Mouse (Mus musculus): ENCODE data around the gene Patj. TPM values are rescaled to one million over a fixed set of nuclear protein-coding genes. Genes with fewer than 3 reads are reported as not detected.
"Not testable (repeated sequence)": the region's sequence is repeated elsewhere in the genome, so short reads cannot be mapped to it uniquely, and the experiment has no call there.

Patj gene
- polyA plus RNA-seq, 1 experiment from 2014 or later: 2.2 TPM

DNA sequence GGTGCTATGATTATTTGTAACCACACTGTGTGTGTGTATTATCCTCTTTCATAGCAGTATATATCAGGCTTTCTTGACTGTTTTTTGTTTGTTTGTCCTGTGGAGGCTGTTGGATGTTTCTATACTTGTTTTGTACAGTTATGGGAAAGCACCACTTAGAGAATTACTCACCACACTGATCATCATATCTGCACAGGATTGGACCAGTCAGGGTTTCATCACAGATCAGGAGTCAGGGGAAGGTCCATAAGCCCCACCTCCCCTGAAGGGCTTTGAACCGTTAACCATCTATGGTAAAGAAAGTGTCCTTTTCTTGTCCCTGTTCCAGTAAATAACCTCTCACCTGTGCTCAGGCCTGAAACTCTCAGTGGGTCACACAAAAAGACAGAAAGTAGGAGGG is 226.6 kb downstream of the Patj start:
- no peaks in the 10 kb centered on the region for H3K4me1 ChIP-seq (replicated peaks)
- H3K27ac ChIP-seq (replicated peaks): no peak overlapping the region
- 34% methylated on average over 1 of the region's 1 CpGs for WGBS (ENCODE audit: insufficient replicate concordance)

DNA sequence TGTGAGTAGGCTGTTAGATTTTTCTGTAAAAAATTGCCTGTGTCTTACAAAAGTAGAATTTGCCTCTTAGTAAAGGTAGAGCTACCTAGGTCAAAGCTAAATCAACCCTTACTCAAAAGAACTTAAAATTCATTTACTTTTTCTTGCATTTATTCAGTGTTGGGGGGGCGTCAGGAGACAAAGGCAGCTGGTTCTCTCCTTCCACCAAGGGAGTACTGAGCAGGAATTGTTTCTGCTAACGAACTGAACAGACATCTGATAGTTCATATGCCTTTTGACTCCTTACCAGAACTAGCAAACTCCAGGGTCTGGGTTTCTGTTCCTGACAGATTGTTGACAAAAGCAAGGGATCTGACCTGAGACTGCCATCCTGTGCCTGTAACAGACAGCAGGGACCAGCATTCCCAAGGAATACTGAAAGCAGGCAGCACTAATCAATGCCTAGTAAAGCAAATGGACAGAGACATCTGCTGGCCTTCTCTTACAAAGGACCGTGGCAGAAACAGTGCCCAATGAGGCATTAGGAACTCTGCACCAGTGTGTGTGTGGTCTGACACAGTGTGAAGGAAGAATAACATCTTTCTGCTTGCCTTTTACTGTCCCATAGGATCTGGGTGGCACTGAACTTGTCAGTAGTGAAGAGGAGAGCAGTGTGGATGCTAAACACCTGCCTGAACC is 227.6 kb downstream of the Patj start:
- Histone ChIP-seq H3K27ac (replicated peaks) (no peak overlapping the region), H3K4me1 (replicated peaks) (no peaks in the 10 kb centered on the region)

More for the DNA sequence above, 226.6 kb downstream of the Patj start:
- no peak overlapping the region for H3K9ac ChIP-seq
- H3K4me3 ChIP-seq (replicated peaks): no peak overlapping the region
- H3K36me3 ChIP-seq (replicated peaks): no peaks in the 10 kb centered on the region
- no peak for ATAC-seq (ENCODE audit: insufficient read depth)
- no peaks in the 10 kb centered on the region for H3K9me3 ChIP-seq (replicated peaks)
- no peak overlapping the region for H3K4me2 ChIP-seq
- no peaks in the 10 kb centered on the region for H3K27me3 ChIP-seq

DNA sequence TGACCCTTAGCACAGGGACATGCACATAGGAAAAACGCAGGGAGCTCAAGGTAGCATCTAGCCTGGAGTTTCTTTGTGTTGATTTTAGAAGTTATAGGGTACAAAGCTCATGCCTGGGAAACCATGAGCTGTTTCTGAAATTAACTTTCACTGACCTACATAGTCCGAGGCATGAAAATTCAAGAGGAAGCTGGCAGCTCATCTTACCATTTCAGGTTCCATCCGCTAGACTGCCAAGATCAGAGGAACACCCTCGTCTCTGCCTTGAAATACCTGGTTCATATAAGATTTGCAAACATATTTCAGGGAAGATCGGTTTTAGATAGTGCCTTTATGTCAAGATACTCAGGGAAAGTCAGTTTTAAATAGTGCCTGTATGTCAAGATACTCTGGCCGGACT is 232.7 kb downstream of the Patj start:
- no peaks in the 10 kb centered on the region for H3K36me3 ChIP-seq (replicated peaks)
- no peaks in the 10 kb centered on the region for H3K27me3 ChIP-seq
- no peak overlapping the region for H3K4me3 ChIP-seq (replicated peaks)
- H3K9me3 ChIP-seq (replicated peaks): no peaks in the 10 kb centered on the region
- H3K9ac ChIP-seq: no peak overlapping the region
- 58% methylated on average over 6 of the region's 6 CpGs for WGBS (ENCODE audit: insufficient replicate concordance)
- ATAC-seq (ENCODE audit: insufficient read depth): no peak
- H3K27ac ChIP-seq (replicated peaks): no peak overlapping the region
- H3K4me1 ChIP-seq (replicated peaks): no peaks in the 10 kb centered on the region
- no peak overlapping the region for H3K4me2 ChIP-seq

More for the DNA sequence above, 227.6 kb downstream of the Patj start:
- 47% methylated on average over 3 of the region's 3 CpGs for WGBS (ENCODE audit: insufficient replicate concordance)
- Histone ChIP-seq H3K9me3 (replicated peaks) (no peaks in the 10 kb centered on the region), H3K4me3 (replicated peaks) (no peak overlapping the region), H3K4me2 (no peak overlapping the region), H3K36me3 (replicated peaks) (no peaks in the 10 kb centered on the region), H3K9ac (no peak overlapping the region), H3K27me3 (no peaks in the 10 kb centered on the region)
- no peak for ATAC-seq (ENCODE audit: insufficient read depth)

DNA sequence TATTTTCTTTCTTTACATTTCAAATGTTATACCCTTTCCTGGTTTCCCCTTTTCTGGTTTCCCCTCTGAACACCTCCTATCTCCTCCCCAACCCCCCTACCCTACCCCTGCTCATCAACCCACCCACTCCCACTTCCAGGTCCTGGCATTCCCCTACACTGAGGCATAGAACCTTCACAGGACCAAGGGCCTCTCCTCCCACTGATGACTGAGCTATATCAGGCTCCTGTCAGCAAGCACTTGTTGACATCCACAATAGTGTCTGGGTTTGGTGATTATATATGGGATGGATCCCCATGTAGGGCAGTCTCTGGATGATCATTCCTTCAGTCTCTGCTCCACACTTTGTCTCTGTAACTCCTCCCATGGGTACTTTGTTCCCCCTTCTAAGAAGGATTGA is 233.6 kb downstream of the Patj start:
- not testable (repeated sequence) for H3K9ac ChIP-seq; H3K4me2 ChIP-seq; H3K9me3 ChIP-seq (replicated peaks); ATAC-seq (ENCODE audit: insufficient read depth); H3K4me1 ChIP-seq (replicated peaks); H3K27ac ChIP-seq (replicated peaks); H3K36me3 ChIP-seq (replicated peaks); H3K4me3 ChIP-seq (replicated peaks); H3K27me3 ChIP-seq

DNA sequence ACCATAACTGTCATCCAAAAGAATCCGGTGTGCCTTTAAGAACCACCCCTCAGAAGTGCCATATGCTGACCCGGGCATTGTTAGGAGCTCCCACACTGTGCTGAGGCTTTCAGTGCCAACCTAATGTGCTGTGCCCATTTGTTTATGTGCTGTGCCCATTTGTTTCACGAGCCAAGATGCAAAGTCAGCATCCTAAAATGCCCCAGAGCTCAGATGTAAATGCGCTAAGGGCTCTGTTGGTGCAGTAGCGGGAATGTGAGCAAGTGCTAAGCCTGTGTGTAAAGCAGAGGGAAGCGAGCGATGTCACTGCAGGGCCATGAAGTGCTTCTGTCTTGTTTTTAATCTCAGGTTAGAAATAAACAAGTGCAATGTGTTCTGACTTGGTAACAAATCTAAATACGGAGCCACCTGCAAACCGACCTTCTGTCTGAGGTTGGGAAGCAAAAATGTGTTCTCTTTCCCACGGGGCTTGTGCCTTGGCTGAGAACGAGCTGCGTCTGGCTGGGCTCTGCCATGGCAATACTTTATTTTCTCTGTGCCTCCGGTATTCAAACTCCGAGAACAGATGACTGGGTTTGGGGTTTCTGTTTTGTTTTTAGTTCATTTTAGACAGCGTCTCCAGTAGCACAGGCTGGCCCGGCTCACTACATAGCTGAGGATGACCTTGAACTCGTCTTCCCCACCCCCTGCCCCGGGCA is 239.7 kb downstream of the Patj start:
- Histone ChIP-seq H3K4me3 (replicated peaks) (no peak overlapping the region), H3K4me1 (replicated peaks) (no peaks in the 10 kb centered on the region), H3K27ac (replicated peaks) (no peak overlapping the region), H3K36me3 (replicated peaks) (no peaks in the 10 kb centered on the region), H3K27me3 (no peaks in the 10 kb centered on the region), H3K4me2 (no peak overlapping the region), H3K9ac (no peak overlapping the region), H3K9me3 (replicated peaks) (no peaks in the 10 kb centered on the region)
- 71% methylated on average over 18 of the region's 18 CpGs for WGBS (ENCODE audit: insufficient replicate concordance)
- no peak for ATAC-seq (ENCODE audit: insufficient read depth)

GRCm38 (mm10) chr4:98638731-98639130 is 243.1 kb downstream of the Patj start:
- Histone ChIP-seq H3K27me3 (no peaks in the 10 kb centered on the region), H3K4me3 (replicated peaks) (no peak overlapping the region), H3K4me2 (no peak overlapping the region), H3K9ac (no peak overlapping the region), H3K36me3 (replicated peaks) (no peaks in the 10 kb centered on the region), H3K9me3 (replicated peaks) (no peaks in the 10 kb centered on the region), H3K27ac (replicated peaks) (no peak overlapping the region), H3K4me1 (replicated peaks) (no peaks in the 10 kb centered on the region)
- ATAC-seq (ENCODE audit: insufficient read depth): no peak
- WGBS (ENCODE audit: insufficient replicate concordance): 75% methylated on average over 8 of the region's 8 CpGs

- Histone ChIP-seq H3K27me3 (no peaks in the 10 kb centered on the region), H3K27ac (replicated peaks) (no peak overlapping the region), H3K36me3 (replicated peaks) (no peaks in the 10 kb centered on the region), H3K9ac (no peak overlapping the region), H3K9me3 (replicated peaks) (no peaks in the 10 kb centered on the region), H3K4me2 (no peak overlapping the region), H3K4me1 (replicated peaks) (no peaks in the 10 kb centered on the region), H3K4me3 (replicated peaks) (no peak overlapping the region)
- ATAC-seq (ENCODE audit: insufficient read depth): no peak
- WGBS (ENCODE audit: insufficient replicate concordance): 46% methylated on average over 7 of the region's 7 CpGs
Observed at GRCm38 (mm10) chr4:98653650-98654049, 258.1 kb downstream of the Patj start.

- H3K4me2 ChIP-seq: no peak overlapping the region
- no peak overlapping the region for H3K4me3 ChIP-seq (replicated peaks)
- H3K9me3 ChIP-seq (replicated peaks): no peaks in the 10 kb centered on the region
- no peak for ATAC-seq (ENCODE audit: insufficient read depth)
- no peak overlapping the region for H3K9ac ChIP-seq
- 45% methylated on average over 2 of the region's 2 CpGs for WGBS (ENCODE audit: insufficient replicate concordance)
- no peaks in the 10 kb centered on the region for H3K27me3 ChIP-seq
- no peak overlapping the region for H3K27ac ChIP-seq (replicated peaks)
- H3K36me3 ChIP-seq (replicated peaks): no peaks in the 10 kb centered on the region
- no peaks in the 10 kb centered on the region for H3K4me1 ChIP-seq (replicated peaks)
Observed at GRCm38 (mm10) chr4:98654419-98654821, 258.8 kb downstream of the Patj start.

GRCm38 (mm10) chr4:98656759-98657158 is 261.2 kb downstream of the Patj start:
- 79% methylated on average over 1 of the region's 1 CpGs for WGBS (ENCODE audit: insufficient replicate concordance)
- Histone ChIP-seq H3K36me3 (replicated peaks) (no peaks in the 10 kb centered on the region), H3K9ac (no peak overlapping the region), H3K4me3 (replicated peaks) (no peak overlapping the region), H3K27ac (replicated peaks) (no peak overlapping the region), H3K27me3 (no peaks in the 10 kb centered on the region), H3K4me2 (no peak overlapping the region), H3K4me1 (replicated peaks) (no peaks in the 10 kb centered on the region), H3K9me3 (replicated peaks) (no peaks in the 10 kb centered on the region)
- no peak for ATAC-seq (ENCODE audit: insufficient read depth)

GRCm38 (mm10) chr4:98659032-98659431 is 263.4 kb downstream of the Patj start:
- H3K4me1 ChIP-seq (replicated peaks): no peaks in the 10 kb centered on the region
- no peak for ATAC-seq (ENCODE audit: insufficient read depth)
- H3K9me3 ChIP-seq (replicated peaks): no peaks in the 10 kb centered on the region
- H3K27me3 ChIP-seq: no peaks in the 10 kb centered on the region
- no peak overlapping the region for H3K4me2 ChIP-seq
- WGBS (ENCODE audit: insufficient replicate concordance): 49% methylated on average over 2 of the region's 2 CpGs
- no peak overlapping the region for H3K4me3 ChIP-seq (replicated peaks)
- no peak overlapping the region for H3K9ac ChIP-seq
- H3K36me3 ChIP-seq (replicated peaks): no peaks in the 10 kb centered on the region
- no peak overlapping the region for H3K27ac ChIP-seq (replicated peaks)

DNA sequence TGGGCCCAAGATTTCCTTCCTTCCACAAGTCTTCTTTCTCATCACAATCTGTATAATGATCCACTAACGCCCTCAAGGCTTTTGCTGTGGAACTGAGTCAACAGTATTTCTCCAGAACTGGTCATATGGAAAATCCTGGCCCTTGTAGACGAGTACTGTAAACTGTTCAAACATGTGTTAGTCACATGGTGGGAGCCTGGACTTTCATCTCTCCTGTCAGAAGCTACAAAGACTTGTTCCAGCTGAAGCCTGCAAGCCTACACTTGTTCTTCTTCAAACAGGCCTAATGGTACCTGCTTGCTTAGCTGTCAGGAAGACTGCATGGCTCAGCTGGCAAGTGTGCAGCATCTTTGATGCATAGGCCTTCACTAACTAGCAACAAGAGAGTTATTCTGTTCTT is 264.9 kb downstream of the Patj start:
- Histone ChIP-seq H3K9me3 (replicated peaks) (0 out of 2 replicates have a peak, but pooled peaks cover 3% of the 10 kb centered on the region), H3K4me1 (replicated peaks) (no peaks in the 10 kb centered on the region), H3K27me3 (no peaks in the 10 kb centered on the region), H3K4me3 (replicated peaks) (no peak overlapping the region), H3K27ac (replicated peaks) (no peak overlapping the region), H3K4me2 (no peak overlapping the region), H3K36me3 (replicated peaks) (no peaks in the 10 kb centered on the region), H3K9ac (no peak overlapping the region)
- no peak for ATAC-seq (ENCODE audit: insufficient read depth)
- WGBS (ENCODE audit: insufficient replicate concordance): 46% methylated on average over 2 of the region's 2 CpGs

DNA sequence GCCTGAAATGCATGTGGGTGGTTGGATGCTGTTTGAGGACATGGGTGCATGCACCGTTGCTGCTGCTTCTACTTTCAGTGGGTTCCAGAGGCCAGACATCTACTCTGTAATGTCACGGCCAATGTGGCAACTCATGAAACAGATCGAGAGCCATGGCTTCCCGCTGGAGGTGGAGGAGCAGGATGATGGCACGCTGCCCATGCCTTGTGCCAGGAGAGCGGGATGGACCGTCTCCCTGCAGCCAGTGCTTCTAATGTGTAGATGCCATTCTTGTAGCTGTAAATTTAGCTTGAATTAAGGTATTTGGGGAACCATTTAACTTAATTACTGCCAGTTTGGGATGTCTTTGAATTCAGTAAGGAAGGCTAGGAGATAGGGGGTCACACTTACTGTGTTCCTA is 270.3 kb downstream of the Patj start:
- H3K4me1 ChIP-seq (replicated peaks): no peaks in the 10 kb centered on the region
- 71% methylated on average over 7 of the region's 7 CpGs for WGBS (ENCODE audit: insufficient replicate concordance)
- 0 out of 2 replicates have a peak, but pooled peaks cover 3% of the 10 kb centered on the region for H3K9me3 ChIP-seq (replicated peaks)
- H3K27ac ChIP-seq (replicated peaks): no peak overlapping the region
- ATAC-seq (ENCODE audit: insufficient read depth): no peak
- no peak overlapping the region for H3K4me2 ChIP-seq
- no peaks in the 10 kb centered on the region for H3K27me3 ChIP-seq
- no peak overlapping the region for H3K4me3 ChIP-seq (replicated peaks)
- no peak overlapping the region for H3K9ac ChIP-seq
- no peaks in the 10 kb centered on the region; the same call in 1 of the 2 replicates for H3K36me3 ChIP-seq (replicated peaks)
